Mouse (Mus musculus): ENCODE data around the gene Ap3m1. TPM values are rescaled to one million over a fixed set of nuclear protein-coding genes. Genes with fewer than 3 reads are reported as not detected.

The Ap3m1 gene
- 43.7 to 45.4 TPM (median 44.1 TPM) in 4 replicates for total RNA-seq (2023)

DNA sequence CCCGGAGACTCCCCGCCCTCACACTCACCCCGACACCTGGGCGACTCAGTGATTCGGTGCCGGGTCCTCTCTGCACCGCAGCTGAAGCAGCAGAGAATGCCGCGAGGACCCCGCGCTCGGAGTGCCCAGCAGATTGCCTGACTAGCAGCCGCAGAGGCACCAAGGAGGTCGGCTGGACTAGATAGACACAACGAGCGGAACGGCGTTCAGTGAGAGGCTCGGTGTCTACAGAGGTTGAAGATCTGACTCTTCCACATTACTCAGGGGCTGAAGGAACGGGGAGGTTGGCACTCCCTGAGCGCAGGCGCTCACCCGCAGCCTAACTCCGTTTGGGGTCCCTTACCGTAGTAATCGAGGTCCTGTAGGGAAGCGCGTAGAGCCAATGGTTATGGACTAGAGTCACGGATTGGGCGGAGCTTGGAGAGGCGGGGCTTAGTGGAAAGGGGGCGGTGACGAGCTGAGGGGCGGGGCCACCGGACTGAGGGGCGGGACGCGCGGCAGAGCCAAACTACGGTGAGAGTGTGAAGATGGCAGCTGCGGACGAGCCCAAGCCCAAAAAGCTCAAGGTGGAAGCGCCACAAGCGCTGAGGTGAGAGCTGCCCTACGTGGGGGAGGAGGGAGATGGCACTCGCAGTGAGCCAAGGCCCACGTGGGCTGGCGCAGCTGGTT lies at the start of gene Ap3m1, which contains the start of gene Adk:
TSS of gene Ap3m1 (minus strand) at position 397 of the 669 bp plus-strand sequence.
TSS of gene Adk (plus strand) at position 463 of the 669 bp plus-strand sequence.

Other genes starting within 250 kb of the Ap3m1 start
- gene Plau, start 215.8 kb downstream of the Ap3m1 start, total RNA-seq (2023): 2.1 to 3.3 TPM (median 2.9 TPM) in 4 replicates
- 18.5 to 21.1 TPM (median 19.4 TPM) in 4 replicates for gene Vcl, start 123.1 kb downstream of the Ap3m1 start, total RNA-seq (2023)
- gene Adk, start 66 bp upstream of the Ap3m1 start, total RNA-seq (2023): 13.0 to 23.6 TPM (median 18.6 TPM) in 4 replicates